Mouse (Mus musculus) liver, embryonic 14.5 days (tissue): ENCODE measurements around the gene Snw1.

ENCODE experiments used
- CTCF ChIP-seq: IDR thresholded peaks from 2 replicates; pipeline ENCODE4 v1.5.1; 2016; ENCODE audit warnings: antibody characterized with exemption, low read depth, control low read depth
- EP300 ChIP-seq: IDR thresholded peaks from 2 replicates; pipeline ENCODE4 v1.6.1; 2016; ENCODE audit warnings: antibody characterized with exemption, low read depth

- no peak for TF ChIP-seq CTCF
- TF ChIP-seq EP300 = no peak
These were observed 52.0 kb downstream of the Snw1 start for GRCm38 (mm10) chr12:87419974-87420485.
